Mouse (Mus musculus) T-cell, adult 66 days (primary cell): ENCODE results near the gene 4930407I10Rik. TPM values are rescaled to one million over a fixed set of nuclear protein-coding genes. Genes with fewer than 3 reads are reported as not detected.

Experiments used
- total RNA-seq, 2 experiments: library from RNA; stranded (reverse); gene quantifications; 3 replicates in 1 of 2; 4 replicates in 1 of 2; pipeline ENCODE4 v1.2.4; 2023

Gene 4930407I10Rik
- total RNA-seq = not detected

DNA sequence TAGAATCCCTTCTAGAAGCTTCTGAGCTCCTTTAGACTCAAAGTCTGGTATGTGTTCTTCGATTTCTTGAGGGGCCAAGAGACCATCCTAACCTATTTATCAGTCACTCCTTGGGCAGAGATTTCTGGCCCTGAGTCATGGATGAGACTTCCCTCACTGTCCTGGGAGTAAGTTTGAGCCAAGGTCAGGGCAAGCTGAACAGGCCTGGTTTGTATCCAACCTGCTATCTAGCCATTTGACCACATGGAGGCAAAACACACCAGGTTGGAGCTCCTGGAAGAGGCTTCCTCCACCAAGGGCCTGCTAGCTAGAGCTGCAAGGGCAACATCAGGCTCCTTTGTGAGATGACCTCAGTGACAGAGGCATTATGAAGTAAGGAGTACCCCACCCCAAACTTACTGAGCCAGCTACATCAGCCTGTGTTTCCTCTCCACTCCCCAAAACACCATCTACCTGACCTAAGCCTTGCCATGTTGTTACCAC, at the start of gene 4930407I10Rik:
Gene 4930407I10Rik (plus strand): TSS at position 433 of the 483 bp plus-strand sequence.

DNA sequence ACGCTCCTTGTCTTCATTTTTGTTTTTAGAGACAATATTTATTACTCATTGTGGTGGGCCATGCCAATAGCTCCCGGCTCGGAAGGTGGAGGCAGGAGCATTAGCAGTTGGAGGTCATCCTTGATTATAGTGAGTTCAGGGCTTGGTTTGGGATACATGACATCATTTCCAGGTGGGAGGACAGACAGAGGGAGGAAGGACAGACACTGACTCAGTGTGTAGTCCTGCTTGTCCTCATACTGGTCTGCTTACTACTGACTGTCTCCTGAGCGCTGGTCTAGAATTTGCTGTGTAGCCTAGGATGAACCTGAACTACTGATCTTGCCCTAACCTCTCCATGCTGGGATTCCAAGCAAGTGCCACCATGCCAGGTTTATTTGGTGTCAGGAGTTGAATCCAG, 25.2 kb upstream of the 4930407I10Rik start, which contains the start of gene Desi1:
Gene Desi1 (minus strand): TSS at position 101 of the 400 bp plus-strand sequence.

DNA sequence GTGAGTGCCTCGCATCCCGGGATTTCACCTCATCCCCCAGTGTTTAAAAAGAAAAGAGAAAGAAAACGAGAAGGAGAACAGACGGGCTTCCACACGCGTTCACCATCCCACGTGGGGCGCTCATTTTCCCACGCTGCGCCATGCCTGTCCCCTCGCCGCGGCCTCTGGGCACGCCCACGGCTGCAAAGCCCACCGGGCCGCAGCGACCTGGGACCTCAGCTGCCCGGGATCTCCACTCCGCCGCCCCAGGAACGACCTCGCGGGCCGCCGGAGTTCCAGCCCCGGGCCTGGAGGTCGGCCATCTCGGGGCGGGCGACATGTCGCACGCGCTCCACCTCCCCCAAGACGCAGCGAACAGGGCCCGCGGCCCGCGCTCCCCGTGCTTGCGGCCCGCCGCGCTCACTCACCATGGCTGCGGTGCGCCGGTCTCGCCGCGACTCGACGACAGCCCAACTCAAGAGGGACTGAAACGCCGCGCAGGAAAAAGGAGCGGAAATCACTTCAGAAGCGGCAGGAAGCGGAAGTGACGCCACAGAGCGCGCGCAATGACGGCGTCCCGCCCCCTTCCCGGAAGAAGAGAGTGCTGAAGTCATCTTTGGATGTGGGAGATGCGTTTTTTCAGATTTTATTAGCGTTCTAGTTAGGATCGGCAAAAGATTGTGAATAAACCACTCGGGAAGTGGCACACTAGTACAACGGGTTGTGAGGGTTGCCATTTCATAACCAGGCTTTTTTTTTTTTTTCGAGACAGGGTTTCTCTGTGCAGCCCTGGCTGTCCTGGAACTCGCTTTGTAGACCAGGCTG, 11.7 kb upstream of the 4930407I10Rik start, which contains the start of gene Snu13:
Gene Snu13 (minus strand): TSS at position 519 of the 804 bp plus-strand sequence.

DNA sequence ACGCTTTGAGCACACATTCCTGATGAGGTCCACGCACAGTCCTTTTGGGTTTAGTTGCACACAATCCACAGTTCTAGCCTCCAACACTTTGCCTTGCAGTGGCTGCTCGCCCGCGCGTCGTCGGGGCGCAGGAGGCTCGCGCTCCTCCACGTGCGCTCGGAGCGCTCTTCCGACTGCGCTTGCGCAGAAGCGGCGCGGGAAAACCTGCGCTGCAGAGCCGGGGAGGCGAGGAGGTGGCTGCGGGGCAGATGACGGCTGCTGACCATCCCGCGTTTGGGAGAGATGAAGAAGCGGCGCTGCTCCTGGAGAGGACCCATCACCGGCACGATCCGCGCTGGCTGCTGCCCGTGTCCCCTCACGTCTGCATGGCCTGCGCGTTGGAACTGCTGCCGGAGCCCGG, 10.9 kb downstream of the 4930407I10Rik start, which contains the start of gene Mei1:
Gene Mei1 (plus strand): TSS at position 99 of the 400 bp plus-strand sequence.

Other genes with a start within 250 kb of the 4930407I10Rik start
- gene Tob2, start 200.4 kb upstream of the 4930407I10Rik start, total RNA-seq = 10 to 100 TPM; 69.8 to 93.5 TPM
- 10 to 100 TPM; 49.6 to 67.5 TPM for gene Phf5a, start 187.2 kb upstream of the 4930407I10Rik start, total RNA-seq
- 100 to 1,000 TPM; 142 to 155 TPM for gene Aco2, start 186.8 kb upstream of the 4930407I10Rik start, total RNA-seq
- gene Polr3h, start 132.9 kb upstream of the 4930407I10Rik start, total RNA-seq = 10 to 100 TPM; 13.7 to 14.7 TPM
- not detected for gene Csdc2, start 122.4 kb upstream of the 4930407I10Rik start, total RNA-seq
- gene Pmm1, start 98.2 kb upstream of the 4930407I10Rik start, total RNA-seq = 10 to 100 TPM; 24.9 to 30.5 TPM
- gene 1700029P11Rik, start 78.6 kb upstream of the 4930407I10Rik start, total RNA-seq = not detected
- 10 to 100 TPM; 29.9 to 30.8 TPM for gene Xrcc6, start 71.3 kb upstream of the 4930407I10Rik start, total RNA-seq
- gene Desi1, start 25.3 kb upstream of the 4930407I10Rik start, total RNA-seq = 10 to 100 TPM; 24.7 to 25.5 TPM
- gene Snu13, start 11.6 kb upstream of the 4930407I10Rik start, total RNA-seq = 100 to 1,000 TPM; 106 to 113 TPM
- not detected for gene Mei1, start 10.8 kb downstream of the 4930407I10Rik start, total RNA-seq
- gene Ccdc134, start 68.8 kb downstream of the 4930407I10Rik start, total RNA-seq = 10 to 100 TPM; 33.9 to 38.6 TPM
- 100 to 1,000 TPM; 179 to 196 TPM for gene Srebf2, start 88.0 kb downstream of the 4930407I10Rik start, total RNA-seq
- gene Shisa8, start 153.7 kb downstream of the 4930407I10Rik start, total RNA-seq = not detected
- gene Tnfrsf13c, start 165.2 kb downstream of the 4930407I10Rik start, total RNA-seq = 1 to 10 TPM; 1.0 to 3.4 TPM
- gene Cenpm, start 185.6 kb downstream of the 4930407I10Rik start, total RNA-seq = 1 to 10 TPM; 1.9 to 2.0 TPM
- gene 1500009C09Rik, start 193.2 kb downstream of the 4930407I10Rik start, total RNA-seq = not detected
- gene Sept3, start 215.7 kb downstream of the 4930407I10Rik start, total RNA-seq = not detected
- gene Wbp2nl, start 239.8 kb downstream of the 4930407I10Rik start, total RNA-seq = not detected